Mouse (Mus musculus): Measurements from ENCODE around the gene Rpl7l1. TPM values are rescaled to one million over a fixed set of nuclear protein-coding genes. Genes with fewer than 3 reads are reported as not detected.

Gene Rpl7l1
- polyA plus RNA-seq (2015; fragmentation: Nextera tagmentation; extraction: Ambion mirVana): 83.3 and 83.9 TPM in 2 replicates

GRCm38 (mm10) chr17:46782341-46783221 is at the start of gene Rpl7l1:
Rpl7l1 (minus strand) TSS chr17:46782672.

GRCm38 (mm10) chr17:46772404-46773277 is 9.8 kb downstream of the Rpl7l1 start, which contains the start of gene 2310039H08Rik:
2310039H08Rik (plus strand) TSS chr17:46772635.

DNA sequence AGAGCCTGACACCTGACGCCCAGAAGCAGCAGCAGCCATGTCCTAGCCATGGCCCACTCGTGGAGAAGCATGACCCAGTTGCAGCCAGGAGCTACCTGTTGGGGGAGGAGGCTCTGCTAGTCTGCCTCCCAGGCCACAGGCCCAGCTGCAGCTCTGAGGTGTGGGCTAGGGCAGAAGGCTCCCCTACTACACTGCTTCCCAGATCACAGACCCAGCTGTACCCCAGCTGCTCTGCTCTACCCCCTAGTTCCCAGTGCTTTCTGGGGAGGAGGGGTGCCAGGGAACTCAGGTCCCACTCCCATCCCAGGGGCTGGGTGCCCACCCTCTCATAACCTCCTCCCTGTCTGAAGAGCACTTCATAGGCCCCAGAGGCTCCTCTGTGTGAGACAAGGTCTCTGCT is 18.9 kb downstream of the Rpl7l1 start, which contains the start of gene Ptcra:
Ptcra (minus strand) TSS at position 169 of the 400 bp plus-strand sequence.

GRCm38 (mm10) chr17:46751794-46752556 is 30.5 kb downstream of the Rpl7l1 start, which contains the start of gene Cnpy3:
Cnpy3 (minus strand) TSS chr17:46752214.

GRCm38 (mm10) chr17:46728904-46729318 is 53.6 kb downstream of the Rpl7l1 start, which contains the start of gene Gnmt:
Gnmt (minus strand) TSS chr17:46729168.

Other genes with a start within 250 kb of the Rpl7l1 start
- 1.4 and 1.5 TPM in 2 replicates for gene Cul9, start 236.3 kb downstream of the Rpl7l1 start, polyA plus RNA-seq (2015; fragmentation: Nextera tagmentation; extraction: Ambion mirVana)
- gene Srf, start 226.5 kb downstream of the Rpl7l1 start, polyA plus RNA-seq (2015; fragmentation: Nextera tagmentation; extraction: Ambion mirVana): 5.2 and 5.5 TPM in 2 replicates
- gene Ptk7, start 153.2 kb downstream of the Rpl7l1 start, polyA plus RNA-seq (2015; fragmentation: Nextera tagmentation; extraction: Ambion mirVana): 20.2 and 28.0 TPM in 2 replicates
- 8.1 and 12.2 TPM in 2 replicates for gene Klc4, start 136.7 kb downstream of the Rpl7l1 start, polyA plus RNA-seq (2015; fragmentation: Nextera tagmentation; extraction: Ambion mirVana)
- gene Mrpl2, start 136.4 kb downstream of the Rpl7l1 start, polyA plus RNA-seq (2015; fragmentation: Nextera tagmentation; extraction: Ambion mirVana): 96.7 and 107 TPM in 2 replicates
- gene Cul7, start 132.3 kb downstream of the Rpl7l1 start, polyA plus RNA-seq (2015; fragmentation: Nextera tagmentation; extraction: Ambion mirVana): 11.8 and 15.2 TPM in 2 replicates
- 31.8 and 34.5 TPM in 2 replicates for gene Rrp36, start 108.3 kb downstream of the Rpl7l1 start, polyA plus RNA-seq (2015; fragmentation: Nextera tagmentation; extraction: Ambion mirVana)
- gene Mea1, start 103.9 kb downstream of the Rpl7l1 start, polyA plus RNA-seq (2015; fragmentation: Nextera tagmentation; extraction: Ambion mirVana): 58.9 and 66.0 TPM in 2 replicates
- gene Klhdc3, start 101.8 kb downstream of the Rpl7l1 start, polyA plus RNA-seq (2015; fragmentation: Nextera tagmentation; extraction: Ambion mirVana): 74.7 and 78.1 TPM in 2 replicates
- 18.3 and 24.4 TPM in 2 replicates for gene Ppp2r5d, start 77.6 kb downstream of the Rpl7l1 start, polyA plus RNA-seq (2015; fragmentation: Nextera tagmentation; extraction: Ambion mirVana)
- 9.2 and 11.7 TPM in 2 replicates for gene Pex6, start 71.2 kb downstream of the Rpl7l1 start, polyA plus RNA-seq (2015; fragmentation: Nextera tagmentation; extraction: Ambion mirVana)
- gene Gnmt, start 53.5 kb downstream of the Rpl7l1 start, polyA plus RNA-seq (2015; fragmentation: Nextera tagmentation; extraction: Ambion mirVana): 0.81 and 1.1 TPM in 2 replicates
- 29.3 and 37.1 TPM in 2 replicates for gene Cnpy3, start 30.5 kb downstream of the Rpl7l1 start, polyA plus RNA-seq (2015; fragmentation: Nextera tagmentation; extraction: Ambion mirVana)
- 0.10 and 0.30 TPM in 2 replicates for gene Ptcra, start 19.0 kb downstream of the Rpl7l1 start, polyA plus RNA-seq (2015; fragmentation: Nextera tagmentation; extraction: Ambion mirVana)
- 63.8 and 67.7 TPM in 2 replicates for gene 2310039H08Rik, start 10.0 kb downstream of the Rpl7l1 start, polyA plus RNA-seq (2015; fragmentation: Nextera tagmentation; extraction: Ambion mirVana)
- 3.3 and 3.9 TPM in 2 replicates for gene Bicral, start 75.8 kb upstream of the Rpl7l1 start, polyA plus RNA-seq (2015; fragmentation: Nextera tagmentation; extraction: Ambion mirVana)
- 30.4 and 33.0 TPM in 2 replicates for gene Tbcc, start 108.0 kb upstream of the Rpl7l1 start, polyA plus RNA-seq (2015; fragmentation: Nextera tagmentation; extraction: Ambion mirVana)
- not detected in 2 replicates for gene Prph2, start 127.8 kb upstream of the Rpl7l1 start, polyA plus RNA-seq (2015; fragmentation: Nextera tagmentation; extraction: Ambion mirVana)
- 11.6 and 12.9 TPM in 2 replicates for gene Ubr2, start 227.9 kb upstream of the Rpl7l1 start, polyA plus RNA-seq (2015; fragmentation: Nextera tagmentation; extraction: Ambion mirVana)